Mouse (Mus musculus): Measurements from ENCODE around the gene Fam89b. TPM values are rescaled to one million over a fixed set of nuclear protein-coding genes. Genes with fewer than 3 reads are reported as not detected.
A peak's percentile ranks its signal among the peaks of the same experiment; 100 is the strongest.

Gene Fam89b
- total RNA-seq, 1 experiment = 16.4 TPM

- peaks cover 0 to 13% of the 10 kb centered on the region in 2 experiments; a peak in 1 of 4 replicates for H3K4me1 ChIP-seq (ENCODE audit: control insufficient read depth in 2 of 2, insufficient read depth in 2 of 2, low read length in 2 of 2, poor library complexity in 1 of 2)
- no peaks in the 10 kb centered on the region for H3K9me3 ChIP-seq (ENCODE audit: control insufficient read depth, insufficient read depth, low read depth, low read length)
- no peak for DNase-seq (ENCODE audit: low read depth, low spot score)
- peaks cover 8% of the 10 kb centered on the region for H3K36me3 ChIP-seq (ENCODE audit: control insufficient read depth, insufficient read depth, low read length, poor library complexity, severe bottlenecking)
- H3K27ac ChIP-seq (ENCODE audit: insufficient read depth, low read depth, low read length, poor library complexity, severe bottlenecking) = no peak overlapping the region
- no peak for TF ChIP-seq HCFC1 (IDR thresholded peaks at IDR 0.05; ENCODE audit: borderline replicate concordance, insufficient read depth, low read length)
- TF ChIP-seq ZNF384 (IDR thresholded peaks at IDR 0.05; ENCODE audit: low read depth, low read length) = no peak
- TF ChIP-seq MAFK (IDR thresholded peaks at IDR 0.05; ENCODE audit: insufficient read depth, low read depth, low read length) = no peak
- TF ChIP-seq CHD2 (IDR thresholded peaks at IDR 0.05; ENCODE audit: low read depth, low read length) = no peak
- no peak for TF ChIP-seq ZC3H11A (IDR thresholded peaks at IDR 0.05; ENCODE audit: borderline replicate concordance, low read depth, low read length)
- no peak overlapping the region for H3K4me3 ChIP-seq (ENCODE audit: insufficient read depth in 1 of 2, low read depth in 1 of 2, low read length in 2 of 2, poor library complexity in 1 of 2, severe bottlenecking in 1 of 2)
- in situ Hi-C loops (cut with MboI; ENCODE audit: low sequenced_read_pairs in 2 of 2, unreplicated experiment in 2 of 2) = no loop called here
- no peak overlapping the region for H3K9ac ChIP-seq (ENCODE audit: insufficient read depth, low read depth, low read length, poor library complexity, severe bottlenecking)
Observed at GRCm38 (mm10) chr19:5734325-5734724, 4.9 kb upstream of the Fam89b start.

GRCm38 (mm10) chr19:5731264-5731978 is 2.0 kb upstream of the Fam89b start:
- in situ Hi-C loops (cut with MboI; ENCODE audit: low sequenced_read_pairs in 2 of 2, unreplicated experiment in 2 of 2) = no loop called here
- TF ChIP-seq CHD2 (IDR thresholded peaks at IDR 0.05; ENCODE audit: low read depth, low read length) = no peak
- TF ChIP-seq HCFC1 (IDR thresholded peaks at IDR 0.05; ENCODE audit: borderline replicate concordance, insufficient read depth, low read length) = peak; percentile 80
- peak; percentile 89 for DNase-seq (ENCODE audit: low read depth, low spot score)
- H3K36me3 ChIP-seq (ENCODE audit: control insufficient read depth, insufficient read depth, low read length, poor library complexity, severe bottlenecking) = peaks cover 8% of the 10 kb centered on the region
- peak overlapping the region; percentile 5; the same call in 1 of the 2 replicates for H3K27ac ChIP-seq (ENCODE audit: insufficient read depth, low read depth, low read length, poor library complexity, severe bottlenecking)
- peak overlapping the region; percentile 78 for H3K9ac ChIP-seq (ENCODE audit: insufficient read depth, low read depth, low read length, poor library complexity, severe bottlenecking)
- no peaks in the 10 kb centered on the region for H3K9me3 ChIP-seq (ENCODE audit: control insufficient read depth, insufficient read depth, low read depth, low read length)
- H3K4me1 ChIP-seq (ENCODE audit: control insufficient read depth in 2 of 2, insufficient read depth in 2 of 2, low read length in 2 of 2, poor library complexity in 1 of 2) = peaks cover 2 to 25% of the 10 kb centered on the region in 2 experiments; a peak in 2 of 4 replicates
- peak overlapping the region; percentile 80 to 88 for H3K4me3 ChIP-seq (ENCODE audit: insufficient read depth in 1 of 2, low read depth in 1 of 2, low read length in 2 of 2, poor library complexity in 1 of 2, severe bottlenecking in 1 of 2)

DNA sequence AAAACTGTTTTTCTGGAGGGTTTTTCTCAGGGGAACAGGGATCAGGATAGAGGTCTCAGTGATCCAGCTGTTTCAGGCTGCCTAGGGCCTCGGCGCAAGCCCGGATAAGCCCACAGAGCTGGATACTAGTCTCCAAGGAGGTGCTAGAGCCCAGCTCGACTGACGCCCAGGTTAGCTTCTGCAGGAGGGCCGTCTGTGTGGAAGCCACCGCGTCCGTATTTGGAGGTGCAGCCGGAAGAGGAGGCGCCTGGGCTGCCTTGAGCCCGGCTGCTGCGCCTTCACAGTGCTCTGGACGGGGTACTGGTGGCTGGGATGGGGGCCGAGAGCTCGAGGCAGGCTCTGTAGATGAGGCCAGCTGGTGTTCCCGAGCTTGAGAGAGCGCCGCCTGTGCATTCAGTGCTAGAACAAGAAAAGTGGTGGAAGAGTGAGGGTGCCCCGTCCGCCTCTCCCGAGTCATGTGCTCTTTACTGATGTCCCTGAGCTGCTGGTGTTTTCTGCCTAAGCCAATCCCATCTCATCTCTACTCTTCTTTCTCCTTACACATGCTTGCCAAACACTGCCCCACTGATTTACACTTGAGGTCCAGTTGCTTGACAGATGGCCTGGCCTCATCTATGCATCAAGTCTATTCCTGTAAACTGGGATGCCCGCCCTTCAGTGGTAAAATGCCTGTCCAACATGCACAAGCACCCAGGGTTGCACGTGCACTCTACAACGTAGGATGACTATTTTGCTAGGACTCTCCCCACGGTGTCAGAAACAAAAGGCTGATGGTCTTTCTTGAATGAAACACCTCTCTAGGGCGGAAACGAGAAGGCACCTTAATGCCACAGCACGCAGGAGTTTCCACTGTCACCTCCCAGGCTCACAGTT is 1.1 kb upstream of the Fam89b start:
- Histone ChIP-seq H3K9me3 (ENCODE audit: control insufficient read depth, insufficient read depth, low read depth, low read length) (no peaks in the 10 kb centered on the region), H3K27ac (ENCODE audit: insufficient read depth, low read depth, low read length, poor library complexity, severe bottlenecking) (no peak overlapping the region), H3K4me3 (ENCODE audit: insufficient read depth in 1 of 2, low read depth in 1 of 2, low read length in 2 of 2, poor library complexity in 1 of 2, severe bottlenecking in 1 of 2) (peak overlapping the region; percentile 80 to 88), H3K4me1 (ENCODE audit: control insufficient read depth in 2 of 2, insufficient read depth in 2 of 2, low read length in 2 of 2, poor library complexity in 1 of 2) (peaks cover 2 to 25% of the 10 kb centered on the region in 2 experiments; a peak in 2 of 4 replicates), H3K9ac (ENCODE audit: insufficient read depth, low read depth, low read length, poor library complexity, severe bottlenecking) (peak overlapping the region; percentile 78), H3K36me3 (ENCODE audit: control insufficient read depth, insufficient read depth, low read length, poor library complexity, severe bottlenecking) (peaks cover 8% of the 10 kb centered on the region)
- no peak for DNase-seq (ENCODE audit: low read depth, low spot score)
- TF ChIP-seq ZNF384 (IDR thresholded peaks at IDR 0.05; ENCODE audit: low read depth, low read length) = no peak
- no peak for TF ChIP-seq CHD2 (IDR thresholded peaks at IDR 0.05; ENCODE audit: low read depth, low read length)
- no peak for TF ChIP-seq MAFK (IDR thresholded peaks at IDR 0.05; ENCODE audit: insufficient read depth, low read depth, low read length)
- no peak for TF ChIP-seq ZC3H11A (IDR thresholded peaks at IDR 0.05; ENCODE audit: borderline replicate concordance, low read depth, low read length)
- TF ChIP-seq HCFC1 (IDR thresholded peaks at IDR 0.05; ENCODE audit: borderline replicate concordance, insufficient read depth, low read length) = no peak
- in situ Hi-C loops (cut with MboI; ENCODE audit: low sequenced_read_pairs in 2 of 2, unreplicated experiment in 2 of 2) = no loop called here

DNA sequence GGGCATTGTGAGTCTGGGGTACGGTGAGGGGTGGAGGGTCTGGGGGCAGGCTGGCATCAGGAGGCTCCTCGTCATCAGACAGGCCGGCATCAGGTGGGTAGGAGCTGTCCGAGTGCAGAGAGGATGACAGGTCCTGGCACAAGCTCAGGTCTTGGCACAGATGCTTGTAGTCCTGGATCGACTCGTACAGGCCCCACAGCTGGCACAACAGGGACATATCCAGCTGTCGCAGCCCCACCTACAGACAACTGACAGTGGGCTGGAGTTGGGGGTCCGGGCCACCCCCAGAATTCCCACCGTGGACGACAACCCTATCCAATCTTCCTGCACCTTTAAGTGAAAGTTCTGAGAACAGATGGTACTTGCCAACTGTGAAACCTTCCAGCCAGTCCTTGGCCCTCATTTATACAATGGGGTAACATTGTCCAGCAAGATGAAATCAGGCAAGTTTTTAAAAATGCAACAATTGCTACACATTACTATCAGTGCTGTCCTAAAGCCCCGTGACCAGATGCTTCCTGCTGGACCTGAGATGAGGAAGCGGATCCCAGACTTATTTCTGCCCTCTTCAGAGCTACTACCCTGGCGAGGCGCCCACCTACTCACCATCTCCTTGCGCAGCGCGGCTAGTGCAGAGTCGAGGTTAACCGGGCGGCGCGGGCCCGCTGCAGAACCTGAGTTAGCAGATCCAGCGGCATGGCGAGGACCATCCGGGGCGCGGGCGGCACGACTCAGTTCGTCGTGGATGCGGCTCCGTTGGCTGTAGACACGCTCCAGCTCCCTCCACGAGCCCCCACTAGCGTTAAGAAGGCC is 616 bp downstream of the Fam89b start:
- no peaks in the 10 kb centered on the region for H3K9me3 ChIP-seq (ENCODE audit: control insufficient read depth, insufficient read depth, low read depth, low read length)
- H3K9ac ChIP-seq (ENCODE audit: insufficient read depth, low read depth, low read length, poor library complexity, severe bottlenecking) = peak overlapping the region; percentile 89
- DNase-seq (ENCODE audit: low read depth, low spot score) = no peak
- no peak overlapping the region for H3K27ac ChIP-seq (ENCODE audit: insufficient read depth, low read depth, low read length, poor library complexity, severe bottlenecking)
- in situ Hi-C loops (cut with MboI; ENCODE audit: low sequenced_read_pairs in 2 of 2, unreplicated experiment in 2 of 2) = no loop called here
- H3K4me1 ChIP-seq (ENCODE audit: control insufficient read depth in 2 of 2, insufficient read depth in 2 of 2, low read length in 2 of 2, poor library complexity in 1 of 2) = peaks cover 2 to 35% of the 10 kb centered on the region in 2 experiments; a peak in 2 of 4 replicates
- peak overlapping the region; percentile 68 to 87 for H3K4me3 ChIP-seq (ENCODE audit: insufficient read depth in 1 of 2, low read depth in 1 of 2, low read length in 2 of 2, poor library complexity in 1 of 2, severe bottlenecking in 1 of 2)
- no peak for TF ChIP-seq CHD2 (IDR thresholded peaks at IDR 0.05; ENCODE audit: low read depth, low read length)
- no peak for TF ChIP-seq MAFK (IDR thresholded peaks at IDR 0.05; ENCODE audit: insufficient read depth, low read depth, low read length)
- TF ChIP-seq HCFC1 (IDR thresholded peaks at IDR 0.05; ENCODE audit: borderline replicate concordance, insufficient read depth, low read length) = no peak
- TF ChIP-seq ZC3H11A (IDR thresholded peaks at IDR 0.05; ENCODE audit: borderline replicate concordance, low read depth, low read length) = no peak
- H3K36me3 ChIP-seq (ENCODE audit: control insufficient read depth, insufficient read depth, low read length, poor library complexity, severe bottlenecking) = peaks cover 8% of the 10 kb centered on the region

All from ES-E14 (cell line).